Mouse (Mus musculus): ENCODE measurements around the gene Slc38a8.

- TF ChIP-seq CTCF (IDR thresholded peaks at IDR 0.05; ENCODE audit: borderline replicate concordance, control insufficient read depth, extremely low read depth, insufficient read depth, low read length, poor library complexity): no peak
- no peak for TF ChIP-seq POLR2A (IDR thresholded peaks at IDR 0.05; ENCODE audit: control insufficient read depth, extremely low read depth, insufficient read depth, low read length, poor library complexity)
Observed at GRCm38 (mm10) chr8:119463709-119464108, 37.8 kb downstream of the Slc38a8 start.

All from thymus, adult 2 months (tissue).